Mouse (Mus musculus): ENCODE measurements around the gene 5330417H12Rik. TPM values are rescaled to one million over a fixed set of nuclear protein-coding genes. Genes with fewer than 3 reads are reported as not detected.

The 5330417H12Rik gene
- total RNA-seq (2021): not detected

- intact Hi-C loops (cut with DNase I): no loop called here
- no peak for DNase-seq (ENCODE audit: low spot score in 2 of 2)
Measured at GRCm38 (mm10) chr7:107625061-107625460, at the start of gene 5330417H12Rik. Gene 5330417H12Rik (minus strand): TSS chr7:107625161.

- DNase-seq (ENCODE audit: low spot score in 2 of 2): no peak
- intact Hi-C loops (cut with DNase I): loop anchor here (5.0 kb wide), 1 partner anchor 39 kb away; no protein-coding TSS in a partner anchor
Measured at GRCm38 (mm10) chr7:107668514-107668913, 43.6 kb upstream of the 5330417H12Rik start.

- intact Hi-C loops (cut with DNase I): loop anchor here (5.0 kb wide), 1 partner anchor 41 kb away; no protein-coding TSS in a partner anchor
- DNase-seq (ENCODE audit: low spot score in 2 of 2): no peak
Measured at GRCm38 (mm10) chr7:107666262-107666902, 41.4 kb upstream of the 5330417H12Rik start.

- intact Hi-C loops (cut with DNase I): loop anchor here (5.0 kb wide), 1 partner anchor 42 kb away; no protein-coding TSS in a partner anchor
- peak; percentile 14 to 44 for DNase-seq (ENCODE audit: low spot score in 2 of 2)
Measured at GRCm38 (mm10) chr7:107665586-107666261, 40.8 kb upstream of the 5330417H12Rik start.

- DNase-seq (ENCODE audit: low spot score in 2 of 2): peak; percentile 33 to 75
- intact Hi-C loops (cut with DNase I): loop anchor here (5.0 kb wide), 1 partner anchor 42 kb away; no protein-coding TSS in a partner anchor
Measured at GRCm38 (mm10) chr7:107665221-107665585, 40.2 kb upstream of the 5330417H12Rik start.

GRCm38 (mm10) chr7:107664063-107665056 lies 39.4 kb upstream of the 5330417H12Rik start:
- intact Hi-C loops (cut with DNase I): loop anchor here (5.0 kb wide), 1 partner anchor 43 kb away; no protein-coding TSS in a partner anchor
- peak in 1 of 2 experiments; percentile 4 for DNase-seq (ENCODE audit: low spot score in 2 of 2)

GRCm38 (mm10) chr7:107663621-107664020 lies 38.7 kb upstream of the 5330417H12Rik start:
- intact Hi-C loops (cut with DNase I): no loop called here
- no peak for DNase-seq (ENCODE audit: low spot score in 2 of 2)

- intact Hi-C loops (cut with DNase I): loop anchor here (2.0 kb wide), 3 partner anchors 77 to 117 kb away; no protein-coding TSS in a partner anchor
- DNase-seq (ENCODE audit: low spot score in 2 of 2): no peak
Measured at GRCm38 (mm10) chr7:107661843-107662281, 36.9 kb upstream of the 5330417H12Rik start.

- peak; percentile 75 to 77 for DNase-seq (ENCODE audit: low spot score in 2 of 2)
- intact Hi-C loops (cut with DNase I): loop anchor here (2.0 kb wide), 3 partner anchors 77 to 117 kb away; no protein-coding TSS in a partner anchor
Measured at GRCm38 (mm10) chr7:107661189-107661842, 36.4 kb upstream of the 5330417H12Rik start.

- intact Hi-C loops (cut with DNase I): loop anchor here (10.0 kb wide), 1 partner anchor 425 kb away; no protein-coding TSS in a partner anchor
- DNase-seq (ENCODE audit: low spot score in 2 of 2): no peak
Measured at GRCm38 (mm10) chr7:107659186-107659918, 34.4 kb upstream of the 5330417H12Rik start.

GRCm38 (mm10) chr7:107656451-107656850 lies 31.5 kb upstream of the 5330417H12Rik start:
- DNase-seq (ENCODE audit: low spot score in 2 of 2): no peak
- intact Hi-C loops (cut with DNase I): loop anchor here (10.0 kb wide), 1 partner anchor 422 kb away; no protein-coding TSS in a partner anchor

- intact Hi-C loops (cut with DNase I): loop anchor here (10.0 kb wide), 1 partner anchor 417 kb away; no protein-coding TSS in a partner anchor
Measured at GRCm38 (mm10) chr7:107651821-107652220, 26.9 kb upstream of the 5330417H12Rik start.

GRCm38 (mm10) chr7:107649990-107650389 lies 25.0 kb upstream of the 5330417H12Rik start:
- intact Hi-C loops (cut with DNase I): loop anchor here (10.0 kb wide), 1 partner anchor 415 kb away; no protein-coding TSS in a partner anchor
- DNase-seq (ENCODE audit: low spot score in 2 of 2): no peak

More at GRCm38 (mm10) chr7:107651821-107652220, 26.9 kb upstream of the 5330417H12Rik start:
- DNase-seq (ENCODE audit: low spot score in 2 of 2): no peak

- DNase-seq (ENCODE audit: low spot score in 2 of 2): no peak
- intact Hi-C loops (cut with DNase I): no loop called here
Measured at GRCm38 (mm10) chr7:107648937-107649688, 24.2 kb upstream of the 5330417H12Rik start.

GRCm38 (mm10) chr7:107644987-107645386 lies 20.0 kb upstream of the 5330417H12Rik start:
- intact Hi-C loops (cut with DNase I): no loop called here
- DNase-seq (ENCODE audit: low spot score in 2 of 2): no peak

- no peak for DNase-seq (ENCODE audit: low spot score in 2 of 2)
- intact Hi-C loops (cut with DNase I): no loop called here
Measured at GRCm38 (mm10) chr7:107642586-107643275, 17.8 kb upstream of the 5330417H12Rik start.

- intact Hi-C loops (cut with DNase I): no loop called here
Measured at GRCm38 (mm10) chr7:107638026-107638425, 13.1 kb upstream of the 5330417H12Rik start.

More at GRCm38 (mm10) chr7:107638026-107638425, 13.1 kb upstream of the 5330417H12Rik start:
- DNase-seq (ENCODE audit: low spot score in 2 of 2): no peak

Measured in left cerebral cortex, postnatal 25 days (tissue).